Mouse (Mus musculus): Measurements from ENCODE around the gene Proz. TPM values are rescaled to one million over a fixed set of nuclear protein-coding genes. Genes with fewer than 3 reads are reported as not detected.
"Not testable (repeated sequence)": the region's sequence is repeated elsewhere in the genome, so short reads cannot be mapped to it uniquely, and the experiment has no call there.

The Proz gene
- polyA plus RNA-seq, 1 experiment from 2014 or later = not detected

GRCm38 (mm10) chr8:13073255-13073654 is 12.5 kb downstream of the Proz start:
- over 99% methylated on average over 11 of the region's 11 CpGs for WGBS (ENCODE audit: missing documents)
- H3K27ac ChIP-seq = no peak overlapping the region
- no peak overlapping the region for H3K4me3 ChIP-seq (ENCODE audit: inconsistent target)
- H3K79me2 ChIP-seq (ENCODE audit: inconsistent target) = no peaks in the 10 kb centered on the region
- peaks cover 30% of the 10 kb centered on the region for H3K36me3 ChIP-seq (ENCODE audit: inconsistent target)

DNA sequence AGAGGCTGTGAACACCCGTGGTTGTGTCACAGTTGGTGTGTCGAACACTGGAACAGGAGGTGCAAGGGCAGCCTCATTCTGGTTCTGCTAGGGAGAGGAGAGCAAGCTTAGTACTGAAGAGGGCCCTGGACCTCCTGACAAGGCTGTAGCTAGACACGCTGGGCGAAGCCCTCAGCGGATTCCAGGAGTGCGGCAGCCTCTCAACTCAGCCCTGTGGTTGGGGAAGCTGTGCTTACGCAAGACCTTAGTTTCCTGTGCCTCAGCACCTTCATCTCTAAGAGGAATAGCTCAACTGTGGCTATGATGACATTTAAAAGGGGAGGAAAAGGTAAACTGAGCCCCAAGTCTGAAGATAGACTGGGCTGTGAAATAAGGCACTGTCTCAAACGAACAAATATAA is 14.3 kb downstream of the Proz start:
- H3K4me3 ChIP-seq (ENCODE audit: inconsistent target) = no peak overlapping the region
- H3K79me2 ChIP-seq (ENCODE audit: inconsistent target) = no peaks in the 10 kb centered on the region
- peaks cover 47% of the 10 kb centered on the region for H3K36me3 ChIP-seq (ENCODE audit: inconsistent target)
- no peak overlapping the region for H3K27ac ChIP-seq
- 27% methylated on average over 8 of the region's 8 CpGs for WGBS (ENCODE audit: missing documents)

DNA sequence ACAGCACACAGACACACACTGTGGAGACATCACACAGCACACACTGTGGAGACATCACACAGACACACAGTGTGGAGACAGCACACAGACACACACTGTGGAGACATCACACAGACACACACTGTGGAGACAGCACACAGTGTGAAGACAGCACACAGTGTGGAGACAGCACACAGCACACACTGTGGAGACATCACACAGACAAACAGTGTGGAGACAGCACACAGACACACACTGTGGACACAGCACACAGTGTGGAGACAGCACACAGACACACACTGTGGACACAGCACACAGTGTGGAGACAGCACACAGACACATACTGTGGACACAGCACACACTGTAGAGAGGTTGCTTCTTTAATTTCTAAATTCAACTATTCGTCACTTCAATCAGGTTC is 14.9 kb downstream of the Proz start:
- H3K27ac ChIP-seq; H3K79me2 ChIP-seq (ENCODE audit: inconsistent target); H3K4me3 ChIP-seq (ENCODE audit: inconsistent target): not testable (repeated sequence)
- WGBS (ENCODE audit: missing documents) = 100% methylated on average over 1 of the region's 1 CpGs
- peaks cover 52% of the 10 kb centered on the region for H3K36me3 ChIP-seq (ENCODE audit: inconsistent target)

- Histone ChIP-seq H3K36me3 (ENCODE audit: inconsistent target) (peaks cover 72% of the 10 kb centered on the region), H3K27ac (no peak overlapping the region), H3K79me2 (ENCODE audit: inconsistent target) (no peaks in the 10 kb centered on the region), H3K4me3 (ENCODE audit: inconsistent target) (no peak overlapping the region)
- WGBS (ENCODE audit: missing documents) = 90% methylated on average over 7 of the region's 7 CpGs
Measured at GRCm38 (mm10) chr8:13077542-13077941, 16.8 kb downstream of the Proz start.

GRCm38 (mm10) chr8:13104691-13105086 is 44.0 kb downstream of the Proz start:
- H3K36me3 ChIP-seq (ENCODE audit: inconsistent target) = peaks cover 5% of the 10 kb centered on the region; the same call in 1 of the 2 replicates
- peaks cover 82% of the 10 kb centered on the region for H3K79me2 ChIP-seq (ENCODE audit: inconsistent target)
- WGBS (ENCODE audit: missing documents) = under 1% methylated on average over 45 of the region's 45 CpGs
- H3K4me3 ChIP-seq (ENCODE audit: inconsistent target) = peak overlapping the region; percentile 88
- H3K27ac ChIP-seq = peak overlapping the region; percentile 58

DNA sequence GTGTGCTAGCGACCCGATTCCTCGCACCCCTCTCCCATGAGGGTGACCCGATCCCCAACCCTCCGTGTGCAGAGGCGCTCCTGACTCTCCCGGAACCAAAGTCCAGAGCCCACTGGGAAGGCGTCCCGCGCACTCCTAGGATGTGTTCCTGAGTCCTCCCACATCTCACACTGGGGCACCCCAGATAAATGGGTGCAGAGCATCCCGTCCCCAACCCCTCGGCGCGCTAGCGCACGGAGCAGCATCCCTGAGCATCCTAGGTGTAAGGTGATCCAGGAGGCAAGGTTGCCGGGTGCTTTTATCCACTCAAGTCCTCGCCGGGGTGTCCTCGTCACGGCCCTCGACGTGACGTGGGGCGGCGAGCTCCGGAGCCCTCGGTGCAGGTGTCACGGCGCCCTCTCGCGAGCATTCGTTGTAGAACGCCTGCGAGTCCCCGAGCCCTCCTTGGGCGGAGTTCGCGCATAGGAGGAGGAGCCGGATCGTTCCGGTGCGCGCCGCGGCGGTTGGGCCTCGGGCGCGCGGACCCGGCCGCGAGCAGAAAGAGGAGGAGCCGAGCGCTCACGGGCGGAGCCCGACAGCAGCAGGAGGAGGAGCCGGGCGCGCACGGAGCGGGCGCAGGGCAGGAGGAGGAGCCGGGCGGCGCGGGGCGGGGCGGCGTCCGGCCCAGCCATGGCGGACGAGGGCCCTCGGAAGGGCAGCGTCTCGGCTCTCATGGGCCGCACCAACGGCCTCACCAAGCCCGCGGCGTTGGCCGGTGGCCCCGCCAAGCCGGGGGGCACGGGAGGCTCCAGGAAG is 44.6 kb downstream of the Proz start, which contains the start of the genes Pcid2 and Cul4a:
Gene Pcid2 (minus strand): TSS at position 373 of the 795 bp plus-strand sequence.
Gene Cul4a (plus strand): TSS at position 535 of the 795 bp plus-strand sequence.
- H3K36me3 ChIP-seq (ENCODE audit: inconsistent target) = no peaks in the 10 kb centered on the region
- H3K79me2 ChIP-seq (ENCODE audit: inconsistent target) = peaks cover 86% of the 10 kb centered on the region
- peak within 1 kb of the TSS; percentile 88 for H3K4me3 ChIP-seq (ENCODE audit: inconsistent target)
- H3K27ac ChIP-seq = peak within 1 kb of the TSS; percentile 58
- 1% methylated on average over 73 of the region's 87 CpGs for WGBS (ENCODE audit: missing documents)

DNA sequence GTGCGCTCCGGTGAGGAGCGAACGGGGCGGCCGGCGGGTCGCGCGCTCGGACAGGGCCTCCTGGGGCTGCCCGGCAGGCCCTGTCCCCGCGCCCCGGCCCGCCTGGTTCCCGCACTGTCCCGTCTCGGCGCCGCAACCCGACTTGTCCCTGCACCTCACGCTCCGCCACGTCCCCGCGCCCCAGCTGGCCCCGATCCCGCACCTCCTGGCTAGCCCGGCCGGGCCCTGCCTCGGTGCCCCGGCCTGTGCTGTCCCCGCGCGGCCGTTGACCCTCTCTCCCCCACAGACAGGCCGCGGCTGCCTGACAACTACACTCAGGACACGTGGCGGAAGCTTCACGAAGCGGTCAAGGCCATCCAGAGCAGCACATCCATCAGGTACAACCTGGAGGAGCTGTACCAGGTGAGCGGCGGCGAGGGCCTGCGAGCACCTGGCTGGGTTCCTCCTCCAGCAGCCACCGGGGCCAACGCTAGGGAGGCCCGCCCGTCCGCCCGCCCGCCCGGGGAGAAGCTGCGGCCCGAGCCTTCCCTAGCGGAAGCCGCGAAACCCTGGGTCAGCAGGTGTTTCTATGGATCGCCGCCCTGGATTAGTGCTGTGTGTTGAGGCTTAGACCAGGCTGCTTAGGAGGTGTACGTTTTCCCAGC is 45.3 kb downstream of the Proz start:
- Histone ChIP-seq H3K79me2 (ENCODE audit: inconsistent target) (peaks cover 86% of the 10 kb centered on the region), H3K27ac (no peak overlapping the region), H3K36me3 (ENCODE audit: inconsistent target) (no peaks in the 10 kb centered on the region), H3K4me3 (ENCODE audit: inconsistent target) (peak overlapping the region; percentile 32)
- under 1% methylated on average over 61 of the region's 63 CpGs for WGBS (ENCODE audit: missing documents)

GRCm38 (mm10) chr8:13107990-13108638 is 47.4 kb downstream of the Proz start:
- no peak overlapping the region for H3K27ac ChIP-seq
- no peaks in the 10 kb centered on the region for H3K36me3 ChIP-seq (ENCODE audit: inconsistent target)
- 97% methylated on average over 13 of the region's 13 CpGs for WGBS (ENCODE audit: missing documents)
- H3K4me3 ChIP-seq (ENCODE audit: inconsistent target) = no peak overlapping the region
- H3K79me2 ChIP-seq (ENCODE audit: inconsistent target) = peaks cover 86% of the 10 kb centered on the region

DNA sequence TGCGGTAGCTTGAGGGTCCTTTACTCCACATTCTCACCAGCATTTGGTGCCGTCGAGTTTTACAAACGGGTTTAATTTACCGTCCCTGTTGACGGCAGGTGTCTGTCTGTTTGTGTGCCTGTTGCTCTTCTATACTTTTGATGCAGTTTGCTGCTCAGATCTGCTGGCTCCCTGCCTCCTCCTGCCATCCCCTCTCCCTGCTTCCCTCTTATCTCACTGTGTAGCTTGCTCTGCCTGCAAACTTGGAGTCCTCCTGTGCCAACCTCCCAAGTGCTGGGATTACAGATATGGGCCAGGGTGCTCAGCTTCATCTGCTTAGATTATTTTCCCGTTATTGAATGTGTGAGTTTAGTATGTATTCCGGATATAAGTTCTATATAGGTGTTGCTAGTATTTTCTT is 48.3 kb downstream of the Proz start:
- H3K79me2 ChIP-seq (ENCODE audit: inconsistent target) = peaks cover 86% of the 10 kb centered on the region
- no peak overlapping the region for H3K4me3 ChIP-seq (ENCODE audit: inconsistent target)

GRCm38 (mm10) chr8:13109416-13109960 is 48.8 kb downstream of the Proz start:
- Histone ChIP-seq H3K27ac (no peak overlapping the region), H3K4me3 (ENCODE audit: inconsistent target) (no peak overlapping the region), H3K79me2 (ENCODE audit: inconsistent target) (peaks cover 86% of the 10 kb centered on the region), H3K36me3 (ENCODE audit: inconsistent target) (no peaks in the 10 kb centered on the region)
- 100% methylated on average over 1 of the region's 1 CpGs for WGBS (ENCODE audit: missing documents)

More for the DNA sequence above, 48.3 kb downstream of the Proz start:
- Histone ChIP-seq H3K36me3 (ENCODE audit: inconsistent target) (no peaks in the 10 kb centered on the region), H3K27ac (no peak overlapping the region)
- 93% methylated on average over 8 of the region's 8 CpGs for WGBS (ENCODE audit: missing documents)

GRCm38 (mm10) chr8:13111917-13112316 is 51.2 kb downstream of the Proz start:
- no peak overlapping the region for H3K27ac ChIP-seq
- 0 out of 2 replicates have a peak, but pooled peaks cover 4% of the 10 kb centered on the region for H3K36me3 ChIP-seq (ENCODE audit: inconsistent target)
- 96% methylated on average over 11 of the region's 11 CpGs for WGBS (ENCODE audit: missing documents)
- H3K79me2 ChIP-seq (ENCODE audit: inconsistent target) = peaks cover 92% of the 10 kb centered on the region
- H3K4me3 ChIP-seq (ENCODE audit: inconsistent target) = no peak overlapping the region

- Histone ChIP-seq H3K27ac (no peak overlapping the region), H3K79me2 (ENCODE audit: inconsistent target) (peaks cover 86% of the 10 kb centered on the region), H3K36me3 (ENCODE audit: inconsistent target) (0 out of 2 replicates have a peak, but pooled peaks cover 4% of the 10 kb centered on the region), H3K4me3 (ENCODE audit: inconsistent target) (no peak overlapping the region)
- WGBS (ENCODE audit: missing documents) = 55% methylated on average over 4 of the region's 4 CpGs
Measured at GRCm38 (mm10) chr8:13113232-13113631, 52.5 kb downstream of the Proz start.

DNA sequence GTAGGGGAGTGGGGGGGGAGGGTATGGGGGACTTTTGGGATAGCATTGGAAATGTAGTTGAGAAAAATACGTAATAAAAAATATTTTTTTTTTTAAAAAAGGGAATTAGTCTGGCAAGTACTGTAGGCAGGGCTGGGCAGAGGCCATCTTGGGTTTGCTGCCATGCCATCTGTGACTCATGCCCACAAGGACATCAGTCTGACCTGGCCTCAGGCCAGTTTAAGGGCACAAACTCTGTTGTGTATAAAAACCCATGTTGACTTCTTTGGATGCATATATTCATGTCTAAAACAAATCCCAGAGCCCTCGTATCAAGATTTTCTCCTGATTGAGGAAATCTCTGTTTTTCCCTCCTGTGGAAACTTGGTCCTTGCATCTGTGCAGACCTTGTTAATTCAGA is 56.4 kb downstream of the Proz start:
- Histone ChIP-seq H3K4me3 (ENCODE audit: inconsistent target) (no peak overlapping the region), H3K36me3 (ENCODE audit: inconsistent target) (peaks cover 13% of the 10 kb centered on the region), H3K27ac (no peak overlapping the region), H3K79me2 (ENCODE audit: inconsistent target) (peaks cover 47% of the 10 kb centered on the region)
- 100% methylated on average over 1 of the region's 2 CpGs for WGBS (ENCODE audit: missing documents)

DNA sequence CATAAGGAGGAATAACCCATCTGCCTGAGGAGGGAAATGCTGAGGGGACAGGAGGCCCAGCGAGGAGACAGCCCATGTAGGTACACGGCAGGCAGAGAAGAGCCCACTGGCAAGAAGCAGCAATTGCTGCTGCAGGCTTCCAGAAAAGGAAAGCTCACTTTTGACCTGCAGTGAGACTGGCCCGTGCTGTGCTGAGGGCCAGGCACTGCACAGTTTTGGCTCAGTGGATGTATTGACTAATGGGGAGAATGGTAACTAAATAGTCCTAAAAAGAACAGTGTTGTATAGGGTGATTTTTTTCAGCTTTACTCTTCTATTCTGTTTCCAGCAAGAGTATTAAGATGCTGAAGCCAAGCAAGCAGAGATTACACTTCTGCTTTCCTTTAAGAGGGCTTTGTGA is 57.8 kb downstream of the Proz start:
- 93% methylated on average over 3 of the region's 3 CpGs for WGBS (ENCODE audit: missing documents)
- Histone ChIP-seq H3K4me3 (ENCODE audit: inconsistent target) (no peak overlapping the region), H3K36me3 (ENCODE audit: inconsistent target) (peaks cover 18% of the 10 kb centered on the region), H3K27ac (no peak overlapping the region), H3K79me2 (ENCODE audit: inconsistent target) (peaks cover 33% of the 10 kb centered on the region)

Measured in macrophage (primary cell).